Mouse (Mus musculus): ENCODE measurements at regions not wholly inside any gene's neighbourhood (a gene's known extent, or its start where the extent isn't known, plus 50 kb on each side); places are given as distances from the start of the nearest gene placed in this dataset.

DNA sequence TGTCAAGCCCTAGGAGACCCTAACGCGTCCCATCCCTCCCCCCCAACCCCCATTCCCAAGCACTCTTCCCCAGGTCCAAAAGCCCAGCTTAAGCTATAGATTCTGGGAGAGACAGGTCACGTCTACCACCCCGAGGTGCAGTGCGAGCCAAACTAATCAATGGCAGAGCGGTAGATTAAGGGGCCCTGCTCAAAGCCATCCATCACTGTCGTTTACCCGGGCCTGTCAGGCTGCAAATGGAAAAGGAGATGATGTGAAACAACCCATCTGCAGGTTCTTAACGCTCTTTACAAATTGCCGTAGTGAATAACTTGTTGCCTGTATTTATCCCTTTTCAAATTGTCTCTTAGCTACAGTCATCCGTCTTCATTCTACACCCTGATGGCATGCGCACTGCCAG, 126.2 kb upstream of the Nectin1 start:
- DNase-seq (ENCODE audit: low spot score): no peak

DNA sequence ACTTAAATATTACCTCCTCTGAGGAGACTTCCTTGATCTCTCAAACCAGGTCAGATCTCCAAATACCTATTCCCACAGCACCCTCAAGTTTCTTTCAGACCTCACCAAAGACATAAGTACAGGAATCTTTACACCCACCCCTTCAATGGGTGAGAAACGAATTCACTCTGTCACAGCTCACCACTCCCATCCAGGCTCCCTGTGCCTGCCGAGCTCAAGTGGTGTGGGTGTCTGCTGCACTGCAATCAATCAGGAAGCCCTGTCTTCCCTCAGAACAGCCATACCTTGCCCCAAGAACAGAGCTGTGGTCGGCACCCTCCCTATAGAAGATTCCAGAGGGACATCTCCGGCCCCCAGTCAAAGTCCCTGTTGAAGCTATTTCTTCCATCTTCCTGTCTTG, 116.2 kb upstream of the Nectin1 start:
- DNase-seq (ENCODE audit: low spot score): no peak

DNA sequence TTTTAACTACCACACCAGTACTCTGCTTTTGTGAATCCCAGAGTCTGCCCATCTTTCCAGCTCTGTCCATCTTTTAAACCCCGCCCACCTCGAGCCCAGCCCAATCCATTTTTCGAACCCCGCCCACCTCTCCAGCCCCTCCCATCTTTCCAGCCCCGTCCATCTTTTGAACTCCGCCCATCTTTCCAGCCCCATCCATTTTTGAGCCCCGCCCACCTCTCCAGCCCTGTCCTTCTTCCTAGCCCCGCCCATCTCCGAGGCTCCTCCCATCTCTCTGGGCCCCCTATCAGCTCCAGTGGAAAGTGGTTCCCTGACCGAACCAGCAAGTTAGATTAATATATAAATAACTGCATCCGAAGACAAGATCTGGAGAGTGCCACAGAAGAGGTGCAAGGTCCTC, 115.0 kb upstream of the Nectin1 start:
- DNase-seq (ENCODE audit: low spot score): no peak

DNA sequence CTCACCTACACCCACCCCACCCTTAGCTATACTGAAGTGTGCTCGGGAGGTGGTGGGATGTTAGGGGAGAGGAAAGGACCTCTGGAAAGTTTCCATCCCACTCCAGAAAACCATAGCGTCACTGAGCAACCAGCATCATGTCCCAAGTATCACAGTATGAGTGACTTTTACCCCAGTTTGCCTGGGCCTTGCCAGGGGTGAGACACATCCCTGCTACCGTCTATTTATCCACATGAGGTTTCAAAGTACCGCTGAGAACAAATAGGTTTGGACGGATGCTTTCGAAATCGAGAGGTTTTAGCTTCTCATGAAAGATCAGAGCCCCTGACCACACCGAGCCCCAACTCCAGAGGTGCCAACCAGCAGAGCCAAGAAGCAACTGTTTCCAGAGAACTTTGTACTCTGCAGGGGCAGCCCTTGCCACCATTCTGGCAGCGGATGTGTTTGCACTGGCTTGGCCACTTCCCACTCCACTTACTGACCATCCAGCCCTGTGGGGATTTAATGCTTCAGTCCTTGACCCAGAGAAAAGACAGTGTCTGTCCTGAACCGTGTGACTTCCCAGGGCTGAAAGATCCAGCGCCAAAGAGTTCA, 107.3 kb upstream of the Nectin1 start:
- no peak for DNase-seq (ENCODE audit: low spot score)

DNA sequence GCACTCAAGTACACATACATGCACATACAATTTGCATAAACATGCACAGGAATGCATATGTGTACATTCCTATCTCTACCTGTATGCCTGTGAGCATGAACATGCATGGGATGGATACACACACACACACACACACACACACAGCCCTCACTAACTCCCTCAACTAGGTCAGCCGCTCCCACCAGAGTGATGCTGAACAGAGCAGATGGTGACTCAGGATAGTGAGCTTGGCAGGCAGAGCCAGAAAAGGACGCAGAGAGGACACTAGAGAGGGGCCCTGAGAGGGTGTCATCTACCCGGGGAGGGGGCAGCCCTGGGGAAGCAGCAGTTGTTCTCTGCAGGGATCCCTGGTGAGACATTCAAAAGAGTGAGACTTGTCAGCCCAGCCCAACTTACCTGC, 85.6 kb upstream of the Nectin1 start:
- no peak for DNase-seq (ENCODE audit: low spot score)

DNA sequence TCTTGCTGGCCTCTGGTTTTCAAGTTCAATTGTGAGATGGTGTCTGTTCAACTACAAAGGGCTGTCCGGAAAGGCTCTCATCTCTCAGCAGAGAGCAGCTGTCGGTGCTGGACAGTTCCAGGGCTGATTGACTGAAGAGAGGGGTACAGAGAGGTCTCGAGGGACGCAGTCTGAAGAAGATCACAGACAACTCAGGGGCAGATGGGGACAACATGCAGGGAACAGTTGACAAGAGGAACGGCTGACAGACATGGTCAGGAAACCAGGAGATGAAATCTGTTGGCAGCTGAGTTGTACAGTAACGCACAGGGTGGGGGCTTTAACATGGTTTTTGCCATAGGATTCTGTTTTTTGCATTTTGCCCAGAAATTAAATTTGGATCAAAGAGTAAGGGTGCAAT, 84.5 kb upstream of the Nectin1 start:
- DNase-seq (ENCODE audit: low spot score): no peak

DNA sequence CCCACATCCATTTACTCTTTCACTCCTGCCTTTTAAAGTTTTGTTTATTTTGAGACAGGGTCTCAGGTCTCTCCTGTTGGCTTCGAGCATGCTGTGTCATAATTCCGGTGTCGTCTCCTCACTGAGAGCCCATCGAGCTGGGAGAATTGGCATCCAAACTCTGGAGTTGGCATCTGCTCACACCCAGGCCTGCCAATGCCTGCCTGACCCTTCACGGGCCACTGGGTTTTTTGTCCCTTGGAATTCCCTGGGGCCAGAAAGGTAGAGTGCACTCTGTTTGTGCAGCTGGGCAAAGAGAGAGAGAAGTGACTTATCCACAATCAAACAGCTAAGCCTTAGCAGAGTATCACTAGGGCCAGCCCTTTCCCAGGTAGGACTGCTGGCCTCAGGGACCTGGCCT, 83.6 kb upstream of the Nectin1 start:
- DNase-seq (ENCODE audit: low spot score): no peak

DNA sequence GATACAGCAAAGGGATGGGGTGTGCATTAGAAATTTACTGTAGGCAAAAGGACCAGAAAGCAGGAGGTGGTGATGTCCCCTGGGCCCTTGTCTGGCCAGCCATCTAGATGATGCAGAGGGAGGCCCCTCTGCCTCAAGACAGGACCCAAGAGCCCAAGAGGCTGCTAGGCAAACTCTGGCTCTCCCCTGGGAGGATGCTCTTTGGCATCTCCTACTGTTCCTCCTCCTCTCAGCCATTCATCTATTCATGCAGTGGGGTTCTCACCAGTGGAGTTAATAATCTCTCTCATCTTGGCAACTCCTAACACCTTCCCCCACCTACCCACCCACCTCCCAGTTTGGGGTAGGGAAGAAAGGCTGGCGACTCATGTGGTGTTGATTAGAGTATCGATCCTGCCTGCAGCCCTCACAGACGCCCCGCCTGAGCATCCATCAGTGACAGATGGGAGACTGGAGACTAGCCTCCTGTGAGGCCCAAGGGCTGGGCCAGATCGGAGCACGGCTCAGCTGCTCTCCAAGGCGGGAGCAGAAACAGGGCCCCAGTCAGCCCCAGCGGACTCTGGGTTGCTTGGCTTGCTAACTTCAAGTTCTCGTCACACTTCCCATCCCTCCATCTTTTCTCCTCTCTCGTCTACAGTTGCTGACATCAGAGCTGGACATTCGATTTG, 82.8 kb upstream of the Nectin1 start:
- DNase-seq (ENCODE audit: low spot score): no peak

DNA sequence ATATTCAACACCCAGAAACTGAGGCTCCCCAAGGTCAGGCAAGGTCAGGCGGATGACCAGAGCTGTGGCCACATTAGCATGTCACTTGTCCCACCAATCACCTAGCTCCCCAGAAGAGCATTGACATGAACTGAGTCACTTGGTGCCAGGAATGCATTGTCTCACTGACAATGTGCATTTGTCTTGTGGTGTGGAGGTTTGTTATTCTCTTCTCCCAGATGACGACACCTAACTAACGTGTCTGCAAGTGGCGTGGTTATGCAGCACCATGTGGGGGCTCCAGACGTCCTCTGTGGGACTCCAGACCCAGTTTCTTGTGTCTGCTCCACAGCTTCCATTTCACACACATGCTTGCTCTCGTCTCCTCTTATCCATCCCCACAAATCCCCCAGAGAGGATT, 82.1 kb upstream of the Nectin1 start:
- DNase-seq (ENCODE audit: low spot score): no peak

DNA sequence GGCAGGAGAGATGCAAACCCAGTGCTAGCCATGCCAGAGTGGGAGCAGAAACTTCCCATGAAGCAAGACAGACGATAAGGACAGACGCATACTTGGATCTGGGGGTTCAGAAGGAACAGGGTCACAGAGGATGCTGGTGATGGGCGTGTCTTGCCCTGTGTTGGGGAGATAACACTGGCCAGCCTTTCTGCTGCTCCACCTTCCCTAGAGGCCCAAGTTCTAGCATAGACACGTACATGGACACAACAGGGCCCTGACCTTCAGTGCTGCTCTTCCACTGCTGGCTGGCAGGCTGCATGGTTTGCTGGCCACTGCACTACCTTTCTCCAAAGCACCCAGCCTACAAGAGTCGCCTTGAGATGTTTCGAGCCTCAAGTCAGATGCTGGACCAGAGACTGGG, 76.4 kb upstream of the Nectin1 start:
- no peak for DNase-seq (ENCODE audit: low spot score)

DNA sequence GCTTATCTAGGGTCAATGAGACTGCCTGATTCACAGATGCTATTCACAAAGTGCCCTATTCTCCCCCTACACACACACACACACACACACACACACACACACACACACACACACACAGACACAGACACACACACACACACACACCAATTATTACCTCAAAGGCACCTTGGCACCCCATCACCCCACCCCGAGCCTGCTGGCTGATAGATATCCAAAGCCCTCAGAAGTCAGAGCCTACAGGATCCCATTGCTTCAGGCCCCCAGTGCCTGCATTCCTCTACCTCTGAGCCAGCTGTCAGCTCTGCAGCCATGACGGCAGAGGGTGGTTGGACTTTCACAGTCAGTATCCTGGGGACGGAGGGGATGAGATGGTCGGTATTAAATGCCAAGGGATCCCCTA, 75.8 kb upstream of the Nectin1 start:
- no peak for DNase-seq (ENCODE audit: low spot score)

DNA sequence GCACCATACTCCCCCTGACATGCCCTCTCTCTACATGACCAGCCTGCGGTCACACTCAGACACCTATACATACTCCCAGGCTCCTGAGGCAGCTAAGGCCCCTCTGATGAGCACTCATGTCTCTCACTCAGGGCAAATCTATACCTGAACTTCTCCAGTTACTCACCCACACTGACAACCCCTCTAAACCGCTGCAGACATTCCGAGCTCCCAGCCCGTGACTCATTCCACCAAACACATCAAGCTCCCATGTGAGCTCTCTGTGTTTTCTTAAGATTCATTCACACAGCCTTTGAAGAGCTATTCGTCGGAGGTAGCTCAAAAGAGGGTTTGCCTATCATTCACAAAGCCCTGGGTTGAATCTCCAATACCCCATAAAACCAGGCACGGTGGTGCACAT, 75.1 kb upstream of the Nectin1 start:
- DNase-seq (ENCODE audit: low spot score): no peak

DNA sequence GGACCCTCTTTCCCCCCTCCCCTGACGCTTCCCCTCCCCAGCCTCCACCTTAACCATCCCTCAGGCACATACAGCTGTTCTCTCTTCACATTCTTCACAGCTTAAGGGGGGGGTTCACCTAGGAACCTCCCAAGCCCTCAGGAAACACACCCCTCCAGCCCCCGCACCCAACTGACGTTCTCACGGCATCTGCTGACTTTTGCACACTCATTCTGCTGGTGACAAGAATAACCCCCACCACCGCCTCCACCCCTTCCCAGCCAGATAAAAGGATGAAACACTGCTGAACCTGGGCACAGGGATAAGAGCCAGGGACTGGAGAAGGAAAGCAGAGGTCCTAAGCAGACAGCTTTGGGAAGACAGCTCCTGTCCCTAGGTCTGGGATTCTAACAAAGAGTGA, 73.2 kb upstream of the Nectin1 start:
- DNase-seq (ENCODE audit: low spot score): no peak

DNA sequence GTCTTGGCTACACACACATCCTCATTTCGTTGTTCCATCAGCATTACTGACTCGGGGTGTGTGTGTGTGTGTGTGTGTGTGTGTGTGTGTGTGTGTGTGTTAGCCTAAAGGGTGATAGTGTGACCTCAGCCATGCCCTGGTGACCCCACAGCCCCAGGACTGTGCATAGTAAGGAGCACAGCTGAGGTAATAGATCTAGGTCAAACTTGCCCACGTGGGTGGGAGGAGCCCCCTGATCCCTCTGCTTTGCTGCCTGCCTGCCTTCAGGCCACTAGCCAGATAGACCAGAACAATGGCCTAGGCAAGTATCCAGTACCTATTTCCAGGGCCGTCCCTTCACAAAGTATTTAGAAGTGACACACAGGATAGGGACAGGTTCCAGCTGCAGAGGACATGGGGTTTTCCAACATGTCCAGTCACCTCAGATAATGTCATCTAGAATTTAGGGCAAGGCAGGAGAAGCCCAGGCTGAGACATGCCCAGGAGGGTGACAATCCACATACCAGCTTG, 70.6 kb upstream of the Nectin1 start:
- DNase-seq (ENCODE audit: low spot score): no peak

DNA sequence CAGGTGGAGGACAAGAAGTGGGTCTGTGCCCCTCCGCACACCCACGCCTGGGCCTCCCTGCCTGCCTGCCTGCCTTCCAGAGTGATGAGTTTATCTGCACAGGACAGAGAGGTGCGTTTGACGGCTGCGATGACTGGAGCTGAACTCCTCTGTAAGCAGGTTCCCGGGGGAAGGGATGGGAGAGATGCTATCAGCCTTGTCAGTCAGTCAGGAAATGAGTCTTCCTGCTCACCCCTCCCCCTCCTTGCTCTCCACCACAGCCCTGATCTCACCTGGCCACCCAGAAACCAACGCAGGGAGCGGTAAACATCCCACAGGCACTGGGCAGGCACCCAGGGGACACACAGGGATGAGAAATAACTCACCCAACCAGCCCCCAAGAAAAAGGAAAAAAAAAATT, 69.5 kb upstream of the Nectin1 start:
- no peak for DNase-seq (ENCODE audit: low spot score)

DNA sequence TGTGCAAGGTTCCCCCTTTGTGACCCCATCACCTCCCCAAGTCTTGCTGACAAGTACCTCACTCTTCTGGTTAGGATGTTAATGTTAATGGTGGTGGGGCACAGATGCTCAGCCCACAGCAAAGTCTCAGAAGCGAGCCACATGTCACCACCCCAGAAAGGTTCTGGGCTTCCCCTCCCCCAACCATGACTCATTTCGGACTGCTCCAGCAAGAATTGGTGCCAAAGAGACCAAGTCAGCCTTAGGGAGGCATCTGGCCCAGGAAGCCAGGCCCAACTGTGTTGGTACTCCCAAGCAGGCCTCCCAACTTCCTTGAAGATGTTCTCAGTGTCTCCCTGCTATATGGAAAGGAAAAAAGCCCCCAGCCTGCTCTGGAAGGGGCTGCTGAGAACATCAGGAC, 67.8 kb upstream of the Nectin1 start:
- DNase-seq (ENCODE audit: low spot score): no peak

DNA sequence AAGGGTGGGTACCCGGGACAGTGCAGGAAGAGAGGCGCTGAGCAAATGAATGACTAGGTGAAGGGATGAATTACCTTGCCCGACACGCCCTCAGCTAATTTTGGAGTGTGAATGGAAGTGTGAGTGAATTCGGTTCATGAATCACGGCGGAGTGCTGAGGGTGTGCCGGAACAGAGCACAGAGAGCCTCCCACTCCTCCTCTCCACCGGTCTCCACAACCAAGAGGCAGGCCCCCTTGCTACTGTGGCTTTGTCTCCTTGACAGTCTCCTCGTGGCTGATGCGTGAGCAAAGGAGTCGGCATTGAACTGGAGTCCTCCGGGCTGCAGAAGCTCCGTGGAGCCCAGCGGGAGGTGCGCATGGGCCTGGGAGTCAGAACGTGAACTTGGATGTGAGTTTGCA, 64.5 kb upstream of the Nectin1 start:
- no peak for DNase-seq (ENCODE audit: low spot score)

DNA sequence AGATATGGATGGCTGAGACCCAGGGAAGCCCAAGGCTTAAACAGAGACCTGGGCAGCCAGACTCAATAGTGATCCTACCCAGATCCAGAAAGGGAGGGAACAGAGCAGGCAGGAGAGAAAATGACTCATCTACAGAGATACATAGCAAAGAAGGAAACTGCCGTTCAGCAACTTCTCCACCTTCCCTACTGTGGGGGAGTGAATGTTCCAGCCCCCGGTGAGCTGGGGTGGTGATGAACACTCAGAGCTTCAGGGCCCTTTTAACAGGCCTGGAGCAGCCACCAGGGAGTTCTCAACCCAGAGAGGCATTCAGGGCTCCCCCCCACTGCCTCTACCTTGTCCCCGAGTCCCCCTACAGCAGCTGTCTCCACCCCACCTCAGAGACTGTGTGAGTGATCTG, 62.5 kb upstream of the Nectin1 start:
- DNase-seq (ENCODE audit: low spot score): no peak

DNA sequence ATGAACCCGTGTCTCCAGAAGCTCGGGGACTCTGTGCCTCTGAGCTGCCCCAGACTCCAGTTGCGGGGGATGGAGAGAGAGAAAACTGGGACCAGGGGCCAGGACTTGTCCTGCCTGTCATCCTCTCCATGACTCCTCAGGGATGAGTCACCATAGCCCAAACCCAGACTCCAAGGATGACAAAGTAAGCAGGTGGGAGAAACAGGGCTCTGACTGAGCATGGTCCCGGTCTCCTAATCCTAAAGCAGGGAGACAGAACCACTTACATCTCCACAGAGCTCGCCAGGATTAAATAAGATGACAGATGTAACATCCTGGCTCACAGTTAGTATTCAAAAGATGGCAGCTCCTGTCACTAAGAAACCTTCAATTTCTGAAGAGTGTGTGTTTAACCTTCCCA, 61.7 kb upstream of the Nectin1 start:
- DNase-seq (ENCODE audit: low spot score): no peak

DNA sequence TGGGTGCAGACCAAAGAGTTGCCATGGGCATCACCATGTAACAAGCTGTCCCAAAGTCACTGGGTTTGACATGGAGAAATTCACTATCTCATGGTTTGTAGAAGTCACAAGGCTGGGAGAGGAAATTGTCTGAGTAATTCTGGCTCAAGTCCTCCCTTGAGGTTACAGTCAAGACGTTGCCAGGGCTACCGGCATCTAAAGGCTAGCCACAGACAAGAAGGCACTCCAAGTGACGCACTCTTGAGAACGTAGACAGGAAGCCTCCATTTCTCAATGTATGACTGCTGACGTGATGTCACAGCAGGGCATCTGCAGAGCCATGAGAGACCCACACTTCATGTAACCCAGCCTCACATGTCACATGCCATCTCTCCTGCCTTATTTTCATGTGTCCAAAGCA, 59.2 kb upstream of the Nectin1 start:
- DNase-seq (ENCODE audit: low spot score): no peak

DNA sequence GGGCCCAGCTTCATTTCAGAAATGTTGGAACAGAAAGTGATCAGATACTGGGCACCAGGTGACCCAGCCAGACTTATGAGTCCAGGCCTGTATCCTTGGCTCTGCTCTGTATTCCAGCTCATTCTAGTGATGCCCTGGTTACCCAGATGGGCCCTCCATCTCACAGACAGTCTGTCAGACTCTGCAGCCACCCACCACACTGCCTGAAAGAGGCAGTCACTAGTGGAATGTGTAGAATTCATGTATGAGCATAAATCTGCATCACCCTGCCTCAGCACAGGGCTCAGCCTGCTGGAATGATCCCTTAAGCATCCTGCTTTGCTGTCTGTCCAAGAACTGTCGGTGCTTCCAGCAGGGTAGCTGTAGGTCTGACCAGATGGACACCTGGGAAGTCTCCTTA, 51.8 kb upstream of the Nectin1 start:
- DNase-seq (ENCODE audit: low spot score): no peak

DNA sequence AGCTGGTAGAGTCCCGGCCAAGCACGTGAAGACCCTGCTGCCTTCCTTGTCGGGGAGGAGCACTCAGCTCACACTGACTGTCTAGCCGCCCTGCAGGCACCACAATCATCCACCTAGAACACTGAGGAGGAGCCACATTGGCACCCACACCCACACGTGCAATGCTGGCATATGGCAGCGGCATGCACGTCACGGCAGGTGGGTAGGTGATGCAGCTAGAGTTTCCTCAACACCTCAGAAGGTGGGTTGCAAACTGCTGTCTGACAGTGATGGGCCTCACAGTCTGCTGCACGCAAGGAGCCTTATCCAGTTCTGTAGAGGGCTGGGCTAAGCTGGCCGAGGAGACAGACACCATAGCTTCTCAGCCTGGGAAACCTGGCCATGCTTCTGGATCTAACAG, 51.2 kb upstream of the Nectin1 start:
- DNase-seq (ENCODE audit: low spot score): no peak

All from ovary, adult 18-20 months (tissue).